Mouse (Mus musculus) midbrain, embryonic 13.5 days (tissue): ENCODE results near the gene Top1. TPM values are rescaled to one million over a fixed set of nuclear protein-coding genes. Genes with fewer than 3 reads are reported as not detected.
A peak's percentile ranks its signal among the peaks of the same experiment; 100 is the strongest.

ENCODE experiments used
- ATAC-seq: fragments of 200-750 bp; cut with Nextera tagmentation; 2 replicates; pipeline ENCODE4 v1.8.0; 2017; ENCODE audit warnings: mild to moderate bottlenecking, moderate TSS enrichment, moderate library complexity
- H3K27ac ChIP-seq: fragments of 300-500 bp; sonication (generic); 2 replicates; pipeline ENCODE4 v1.5.1; 2015; ENCODE audit warnings: inconsistent platforms, mild to moderate bottlenecking, moderate library complexity
- H3K27me3 ChIP-seq: fragments of 300-500 bp; sonication (generic); 2 replicates; pipeline ENCODE4 v1.6.1; 2015; ENCODE audit warnings: mild to moderate bottlenecking, inconsistent platforms
- H3K36me3 ChIP-seq: fragments of 300-500 bp; sonication (generic); 2 replicates; pipeline ENCODE4 v1.6.1; 2015; ENCODE audit warnings: mild to moderate bottlenecking, inconsistent platforms
- H3K4me1 ChIP-seq: fragments of 300-500 bp; sonication (generic); replicated peaks from 2 replicates; pipeline ENCODE4 v1.6.1; 2015; ENCODE audit warnings: inconsistent platforms
- H3K4me2 ChIP-seq: fragments of 300-500 bp; sonication (generic); replicated peaks from 2 replicates; pipeline ENCODE4 v1.6.1; 2015; ENCODE audit warnings: moderate library complexity, mild to moderate bottlenecking, inconsistent platforms
- H3K4me3 ChIP-seq: fragments of 300-500 bp; sonication (generic); replicated peaks from 2 replicates; pipeline ENCODE4 v1.5.1; 2015; ENCODE audit warnings: mild to moderate bottlenecking, inconsistent platforms
- H3K9ac ChIP-seq: fragments of 300-500 bp; sonication (generic); replicated peaks from 2 replicates; pipeline ENCODE4 v1.6.1; 2015; ENCODE audit warnings: mild to moderate bottlenecking, inconsistent platforms
- H3K9me3 ChIP-seq: fragments of 300-500 bp; sonication (generic); 2 replicates; pipeline ENCODE4 v1.6.1; 2016; ENCODE audit warnings: mild to moderate bottlenecking, inconsistent platforms
- WGBS: fragments of 180-500 bp; shearing (Covaris S2); methylation state at CpG from one replicate; pipeline ENCODE4 v1.1.7; 2015; 5-methylcytosine and 5-hydroxymethylcytosine counted together
- polyA plus RNA-seq: library from polyadenylated mRNA; unstranded; fragments of >200 nt; fragmentation: Nextera tagmentation; extraction: Ambion mirVana; gene quantifications from 2 replicates; pipeline ENCODE4 v1.2.1, GENCODE M21; 2015

Top1 gene
- polyA plus RNA-seq, 1 experiment from 2014 or later, result 115 TPM

DNA sequence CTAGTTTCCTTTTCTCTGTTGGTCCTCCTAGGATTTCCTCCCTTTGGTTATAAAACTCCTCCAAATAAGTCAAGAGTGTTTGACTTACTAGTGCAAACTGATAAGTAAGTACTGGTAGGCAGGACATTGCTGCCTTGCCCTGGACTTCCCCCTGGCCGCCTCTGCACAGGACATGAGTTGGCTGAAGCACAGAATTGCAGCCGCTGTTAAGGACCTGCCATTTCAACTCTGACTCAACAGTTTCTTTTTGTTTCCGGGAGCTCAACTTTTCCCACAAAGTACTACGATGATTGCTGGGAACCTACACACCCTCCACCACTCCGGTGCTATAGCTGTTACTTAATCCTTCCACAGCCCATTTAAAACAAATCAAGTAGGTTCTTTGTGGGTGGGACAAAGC, 54.6 kb downstream of the Top1 start:
- Histone ChIP-seq H3K4me2 (no peak overlapping the region), H3K9ac (no peak overlapping the region), H3K4me3 (no peak overlapping the region), H3K27me3 (no peaks in the 10 kb centered on the region), H3K27ac (no peak overlapping the region), H3K36me3 (peaks cover 63% of the 10 kb centered on the region), H3K9me3 (no peaks in the 10 kb centered on the region), H3K4me1 (no peaks in the 10 kb centered on the region)
- 73% methylated on average over 5 of the region's 5 CpGs for WGBS
- ATAC-seq, result no peak

- no peaks in the 10 kb centered on the region for H3K4me1 ChIP-seq
- ATAC-seq, result no peak
- WGBS, result 87% methylated on average over 3 of the region's 3 CpGs
- H3K4me2 ChIP-seq, result no peak overlapping the region
- peaks cover 63% of the 10 kb centered on the region for H3K36me3 ChIP-seq
- no peaks in the 10 kb centered on the region for H3K27me3 ChIP-seq
- H3K9ac ChIP-seq, result no peak overlapping the region
- no peak overlapping the region for H3K4me3 ChIP-seq
- H3K9me3 ChIP-seq, result no peaks in the 10 kb centered on the region
- H3K27ac ChIP-seq, result no peak overlapping the region
These were observed 55.9 kb downstream of the Top1 start for GRCm38 (mm10) chr2:160701603-160702002.

- Histone ChIP-seq H3K4me1 (no peaks in the 10 kb centered on the region), H3K36me3 (peaks cover 67% of the 10 kb centered on the region), H3K9me3 (no peaks in the 10 kb centered on the region), H3K27ac (no peak overlapping the region), H3K4me3 (no peak overlapping the region), H3K4me2 (no peak overlapping the region), H3K27me3 (no peaks in the 10 kb centered on the region), H3K9ac (no peak overlapping the region)
- ATAC-seq, result no peak
These were observed 57.1 kb downstream of the Top1 start for GRCm38 (mm10) chr2:160702824-160703223.

- Histone ChIP-seq H3K36me3 (peaks cover 72% of the 10 kb centered on the region), H3K4me1 (no peaks in the 10 kb centered on the region), H3K4me2 (no peak overlapping the region), H3K4me3 (no peak overlapping the region), H3K27me3 (no peaks in the 10 kb centered on the region), H3K9me3 (no peaks in the 10 kb centered on the region), H3K27ac (no peak overlapping the region), H3K9ac (no peak overlapping the region)
- ATAC-seq, result no peak
- WGBS, result 88% methylated on average over 3 of the region's 3 CpGs
These were observed 62.0 kb downstream of the Top1 start for GRCm38 (mm10) chr2:160707673-160708072.

GRCm38 (mm10) chr2:160715463-160716030, 69.9 kb downstream of the Top1 start:
- no peak overlapping the region for H3K27ac ChIP-seq
- ATAC-seq, result no peak
- no peaks in the 10 kb centered on the region for H3K27me3 ChIP-seq
- H3K4me2 ChIP-seq, result no peak overlapping the region
- H3K4me1 ChIP-seq, result no peaks in the 10 kb centered on the region
- H3K36me3 ChIP-seq, result peaks cover 89% of the 10 kb centered on the region
- no peak overlapping the region for H3K4me3 ChIP-seq
- WGBS, result 80% methylated on average over 4 of the region's 4 CpGs
- H3K9me3 ChIP-seq, result no peaks in the 10 kb centered on the region
- no peak overlapping the region for H3K9ac ChIP-seq

DNA sequence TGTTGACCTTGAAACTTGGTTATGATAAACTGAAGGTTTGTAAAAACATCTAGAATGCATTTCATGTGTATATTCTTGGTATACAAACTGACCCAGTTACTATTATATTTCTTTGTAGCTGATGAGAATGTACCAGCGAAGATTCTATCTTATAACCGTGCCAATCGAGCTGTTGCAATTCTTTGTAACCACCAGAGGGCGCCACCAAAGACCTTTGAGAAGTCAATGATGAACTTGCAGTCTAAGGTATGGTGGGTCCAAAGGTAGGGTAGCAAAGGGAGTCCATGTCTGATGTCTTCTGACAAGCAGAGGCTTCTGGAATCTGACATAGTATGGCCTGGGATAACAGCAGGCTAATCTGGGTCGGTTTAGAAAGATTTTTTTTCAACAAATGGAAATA, 71.6 kb downstream of the Top1 start:
- Histone ChIP-seq H3K36me3 (peaks cover 89% of the 10 kb centered on the region), H3K9me3 (no peaks in the 10 kb centered on the region), H3K4me2 (no peak overlapping the region), H3K27ac (no peak overlapping the region), H3K4me1 (no peaks in the 10 kb centered on the region), H3K27me3 (no peaks in the 10 kb centered on the region), H3K4me3 (no peak overlapping the region), H3K9ac (no peak overlapping the region)
- WGBS, result 78% methylated on average over 5 of the region's 5 CpGs
- no peak for ATAC-seq

GRCm38 (mm10) chr2:160718811-160719210, 73.1 kb downstream of the Top1 start:
- WGBS, result 87% methylated on average over 3 of the region's 3 CpGs
- no peak overlapping the region for H3K4me3 ChIP-seq
- H3K4me1 ChIP-seq, result no peaks in the 10 kb centered on the region
- ATAC-seq, result no peak
- H3K36me3 ChIP-seq, result peaks cover 90% of the 10 kb centered on the region
- H3K27ac ChIP-seq, result no peak overlapping the region
- H3K9ac ChIP-seq, result no peak overlapping the region
- no peaks in the 10 kb centered on the region for H3K27me3 ChIP-seq
- no peak overlapping the region for H3K4me2 ChIP-seq
- no peaks in the 10 kb centered on the region for H3K9me3 ChIP-seq

DNA sequence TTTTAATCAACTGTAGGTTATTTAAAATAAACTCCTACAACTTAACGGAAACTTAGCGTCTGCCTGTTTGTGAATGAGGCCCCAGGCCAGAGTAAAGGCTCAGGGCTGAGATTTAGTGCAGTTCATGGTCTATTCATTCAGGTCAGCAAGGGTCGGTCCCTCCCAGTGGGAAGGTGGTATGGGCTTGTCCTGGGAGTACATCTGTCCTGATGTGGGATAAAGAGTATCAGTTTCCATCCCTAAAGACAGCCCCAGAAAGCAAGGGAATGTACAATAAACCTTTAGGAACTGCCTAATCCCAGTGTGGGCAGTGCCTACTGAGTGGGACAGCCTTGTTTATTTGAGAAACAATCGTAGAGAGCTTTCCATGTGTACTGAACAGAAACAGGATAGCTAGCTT, 77.0 kb downstream of the Top1 start:
- no peaks in the 10 kb centered on the region for H3K27me3 ChIP-seq
- H3K4me2 ChIP-seq, result no peak overlapping the region
- H3K9me3 ChIP-seq, result no peaks in the 10 kb centered on the region
- 71% methylated on average over 4 of the region's 4 CpGs for WGBS
- H3K9ac ChIP-seq, result no peak overlapping the region
- 0 out of 2 replicates have a peak, but pooled peaks cover 4% of the 10 kb centered on the region for H3K4me1 ChIP-seq
- peaks cover 77% of the 10 kb centered on the region for H3K36me3 ChIP-seq
- ATAC-seq, result no peak
- no peak overlapping the region for H3K27ac ChIP-seq
- H3K4me3 ChIP-seq, result no peak overlapping the region

DNA sequence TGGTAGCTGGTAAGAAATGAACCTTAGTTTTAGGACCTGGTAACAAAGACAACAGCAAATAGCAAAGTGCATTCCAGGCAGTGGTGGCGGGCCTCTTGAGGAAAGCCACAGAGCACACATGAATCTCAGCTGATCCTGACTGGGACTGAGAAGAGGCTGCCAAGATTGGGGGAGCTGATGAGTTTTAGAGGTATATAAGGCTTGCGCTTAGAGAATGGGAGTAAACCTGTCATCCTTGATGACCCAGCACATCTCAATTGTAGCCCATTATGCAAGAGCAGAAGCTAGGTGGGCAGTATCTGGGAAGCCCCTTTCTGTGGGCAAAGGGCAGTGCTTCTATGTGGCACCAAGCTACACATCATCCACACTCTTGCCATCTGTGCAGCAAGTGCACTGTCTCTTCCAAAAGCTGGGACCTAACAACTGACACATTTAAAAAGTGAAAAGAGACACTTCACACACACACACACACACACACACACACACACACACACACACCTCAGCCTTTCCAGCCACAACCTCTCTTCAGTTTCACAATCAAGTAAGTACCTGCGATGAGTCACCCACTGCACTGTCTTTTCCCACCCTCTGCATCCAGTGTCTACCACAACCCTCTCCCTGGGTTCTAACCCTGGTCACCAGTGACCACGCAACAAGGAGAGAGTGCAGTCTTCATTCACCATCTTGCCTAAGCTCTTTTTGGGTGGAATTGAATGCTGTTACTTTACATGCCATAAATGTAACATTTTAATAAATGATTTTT, 78.1 kb downstream of the Top1 start:
- WGBS, result 96% methylated on average over 4 of the region's 4 CpGs
- Histone ChIP-seq H3K4me3 (no peak overlapping the region), H3K27me3 (no peaks in the 10 kb centered on the region), H3K9me3 (no peaks in the 10 kb centered on the region), H3K4me2 (no peak overlapping the region), H3K4me1 (0 out of 2 replicates have a peak, but pooled peaks cover 4% of the 10 kb centered on the region), H3K36me3 (peaks cover 68% of the 10 kb centered on the region), H3K9ac (no peak overlapping the region), H3K27ac (no peak overlapping the region)
- ATAC-seq, result no peak

DNA sequence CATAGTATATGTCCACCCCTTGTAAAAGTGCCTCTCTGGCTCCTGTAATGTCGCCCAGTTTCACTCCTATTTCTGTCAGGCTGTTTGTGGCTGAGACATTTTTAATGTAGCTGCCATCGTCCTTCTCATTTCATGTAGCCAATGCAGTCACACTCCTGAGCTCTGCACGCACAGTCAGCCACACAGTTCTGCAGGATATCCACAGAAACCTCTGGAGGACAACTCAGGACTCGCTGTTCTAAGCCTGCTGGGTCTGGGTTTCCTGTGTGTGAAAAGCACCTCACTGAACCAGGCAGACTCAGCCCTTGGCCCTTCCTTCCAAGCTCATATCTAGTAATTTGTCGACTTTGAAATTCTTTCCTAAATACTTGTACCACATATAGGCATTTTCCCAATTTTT, 78.8 kb downstream of the Top1 start:
- Histone ChIP-seq H3K9me3 (no peaks in the 10 kb centered on the region), H3K27ac (no peak overlapping the region), H3K4me2 (no peak overlapping the region), H3K9ac (no peak overlapping the region), H3K4me1 (0 out of 2 replicates have a peak, but pooled peaks cover 4% of the 10 kb centered on the region), H3K27me3 (no peaks in the 10 kb centered on the region), H3K36me3 (peaks cover 60% of the 10 kb centered on the region), H3K4me3 (no peak overlapping the region)
- no peak for ATAC-seq
- 94% methylated on average over 5 of the region's 5 CpGs for WGBS

DNA sequence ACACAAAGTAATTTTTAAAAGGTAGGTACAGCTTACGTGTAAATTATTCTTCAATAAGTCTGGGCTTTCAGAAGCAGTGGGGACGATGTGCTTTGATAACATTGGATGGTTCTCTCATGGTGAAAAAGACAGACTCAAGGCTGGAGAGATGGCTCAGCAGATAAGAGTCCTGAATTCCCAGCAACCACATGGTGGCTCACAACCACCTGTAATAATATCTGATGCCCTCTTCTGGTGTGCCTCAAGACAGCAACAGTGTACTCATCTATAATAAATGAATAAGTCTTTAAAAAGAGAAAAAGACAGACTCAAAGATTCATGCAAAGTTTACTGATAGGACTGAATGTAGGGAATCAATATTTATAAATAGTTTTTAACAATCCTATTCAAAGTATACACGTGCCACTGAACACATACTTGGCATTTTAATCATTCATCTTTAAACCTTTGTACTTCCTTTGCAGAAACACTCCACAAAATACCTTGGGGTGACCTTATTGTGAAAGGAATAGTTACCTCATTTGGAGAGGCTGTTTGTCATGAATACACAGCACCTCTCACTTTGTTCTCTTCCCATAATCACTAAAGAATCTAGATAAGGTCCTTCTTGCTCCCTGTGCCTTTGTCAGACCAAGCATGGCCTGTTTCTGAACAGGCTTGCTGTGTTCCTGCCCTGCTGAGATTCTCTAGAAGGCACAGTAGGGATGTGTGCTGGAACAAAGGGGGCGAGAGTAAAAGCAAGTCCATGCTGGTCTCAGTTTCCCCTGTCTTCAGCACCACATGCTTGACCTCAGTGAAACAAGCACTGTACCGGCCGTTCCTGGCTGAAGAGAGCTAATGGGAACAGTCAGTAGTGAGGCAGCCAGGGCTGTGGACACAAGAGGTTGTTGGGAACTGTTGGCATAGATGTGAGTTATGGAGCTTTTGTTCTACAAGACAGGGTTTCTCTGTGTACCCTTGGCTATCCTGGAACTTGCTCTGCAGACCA, 80.5 kb downstream of the Top1 start:
- Histone ChIP-seq H3K4me3 (no peak overlapping the region), H3K27me3 (no peaks in the 10 kb centered on the region), H3K4me2 (no peak overlapping the region), H3K27ac (peak overlapping the region; percentile 12; the same call in 1 of the 2 replicates), H3K4me1 (peaks cover 14% of the 10 kb centered on the region), H3K36me3 (peaks cover 45% of the 10 kb centered on the region), H3K9ac (no peak overlapping the region), H3K9me3 (no peaks in the 10 kb centered on the region)
- ATAC-seq, result no peak
- WGBS, result 82% methylated on average over 6 of the region's 6 CpGs

GRCm38 (mm10) chr2:160728972-160729371, 83.3 kb downstream of the Top1 start:
- WGBS, result 93% methylated on average over 3 of the region's 3 CpGs
- H3K9ac ChIP-seq, result no peak overlapping the region
- peaks cover 34% of the 10 kb centered on the region for H3K4me1 ChIP-seq
- no peak for ATAC-seq
- H3K9me3 ChIP-seq, result no peaks in the 10 kb centered on the region
- H3K36me3 ChIP-seq, result peaks cover 21% of the 10 kb centered on the region
- no peak overlapping the region for H3K4me2 ChIP-seq
- H3K27ac ChIP-seq, result no peak overlapping the region
- H3K4me3 ChIP-seq, result no peak overlapping the region
- H3K27me3 ChIP-seq, result no peaks in the 10 kb centered on the region
